Mouse (Mus musculus): ENCODE measurements at regions not wholly inside any gene's neighbourhood (a gene's known extent, or its start where the extent isn't known, plus 50 kb on each side); places are given as distances from the start of the nearest gene placed in this dataset.

DNA sequence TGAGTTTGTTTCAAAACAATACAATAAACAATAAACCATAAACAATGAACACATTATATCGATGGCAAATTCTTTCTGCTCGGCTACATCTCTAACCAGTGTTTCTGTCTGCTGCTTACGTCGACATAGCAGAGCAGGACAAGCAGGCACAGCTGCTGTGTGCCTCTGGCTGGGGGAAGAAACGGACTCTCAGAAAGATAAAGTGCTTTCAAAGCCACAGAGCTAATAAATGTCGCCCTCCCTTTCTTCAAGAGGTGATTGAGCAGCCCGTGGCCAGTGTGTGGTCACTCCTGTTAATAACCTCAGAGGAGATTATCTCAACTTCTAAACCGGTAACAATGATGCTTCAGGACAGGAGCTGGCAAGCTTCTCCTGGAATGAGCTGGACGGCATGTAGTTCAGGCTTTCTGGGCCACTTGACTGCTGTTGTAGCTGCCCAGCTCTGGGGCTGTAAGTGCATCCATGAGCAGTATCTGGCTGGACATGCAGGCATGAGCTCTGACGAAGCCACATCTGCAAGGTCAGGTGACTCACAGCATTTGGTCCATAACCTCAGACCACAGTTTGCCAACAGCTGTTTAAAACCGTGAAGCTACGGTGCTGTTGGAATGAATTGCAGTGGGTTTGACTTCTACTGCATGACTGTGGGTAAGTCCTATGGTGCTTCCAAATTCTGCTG, 55.6 kb downstream of the Evx1 start:
- Histone ChIP-seq H3K27ac (no peak overlapping the region), H3K27me3 (no peaks in the 10 kb centered on the region), H3K36me3 (replicated peaks) (no peaks in the 10 kb centered on the region), H3K9ac (no peak overlapping the region), H3K4me1 (peaks cover 26% of the 10 kb centered on the region), H3K9me3 (no peaks in the 10 kb centered on the region), H3K4me3 (replicated peaks) (no peak overlapping the region), H3K4me2 (no peak overlapping the region)
- ATAC-seq (ENCODE audit: low FRiP score), result no peak
- WGBS, result 40% methylated on average over 12 of the region's 12 CpGs

DNA sequence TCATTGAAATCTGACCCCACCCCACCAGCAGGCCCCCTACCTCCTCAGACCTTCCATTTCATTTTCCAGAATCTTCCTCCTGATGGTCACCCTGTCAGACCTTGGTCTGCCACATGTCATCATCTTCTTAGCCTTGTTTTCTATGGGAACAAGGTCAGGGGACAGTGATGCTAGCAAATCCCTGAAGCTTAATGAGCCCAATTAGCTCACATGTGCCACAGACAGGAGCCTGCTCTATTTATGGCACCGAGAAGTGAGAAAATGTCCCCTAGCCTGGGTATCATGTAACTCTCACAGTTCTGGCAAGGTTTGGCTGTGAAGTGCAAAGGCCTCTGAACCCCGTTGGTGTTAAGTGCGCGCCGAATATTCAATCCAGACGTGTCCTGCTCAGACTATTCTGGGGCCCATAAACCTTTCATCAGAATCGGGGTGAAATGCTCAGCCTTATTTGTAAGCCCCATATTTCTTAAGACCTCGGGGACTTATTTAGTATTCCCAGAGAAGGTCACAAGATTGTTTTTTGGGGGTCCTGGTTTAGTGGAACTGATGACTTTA, 57.6 kb downstream of the Evx1 start:
- H3K4me1 ChIP-seq, result peaks cover 21% of the 10 kb centered on the region
- no peaks in the 10 kb centered on the region for H3K36me3 ChIP-seq (replicated peaks)
- no peak overlapping the region for H3K4me3 ChIP-seq (replicated peaks)
- no peak overlapping the region for H3K9ac ChIP-seq
- no peaks in the 10 kb centered on the region for H3K9me3 ChIP-seq
- ATAC-seq (ENCODE audit: low FRiP score), result no peak
- WGBS, result 80% methylated on average over 8 of the region's 8 CpGs
- no peaks in the 10 kb centered on the region for H3K27me3 ChIP-seq
- H3K4me2 ChIP-seq, result no peak overlapping the region
- no peak overlapping the region for H3K27ac ChIP-seq

DNA sequence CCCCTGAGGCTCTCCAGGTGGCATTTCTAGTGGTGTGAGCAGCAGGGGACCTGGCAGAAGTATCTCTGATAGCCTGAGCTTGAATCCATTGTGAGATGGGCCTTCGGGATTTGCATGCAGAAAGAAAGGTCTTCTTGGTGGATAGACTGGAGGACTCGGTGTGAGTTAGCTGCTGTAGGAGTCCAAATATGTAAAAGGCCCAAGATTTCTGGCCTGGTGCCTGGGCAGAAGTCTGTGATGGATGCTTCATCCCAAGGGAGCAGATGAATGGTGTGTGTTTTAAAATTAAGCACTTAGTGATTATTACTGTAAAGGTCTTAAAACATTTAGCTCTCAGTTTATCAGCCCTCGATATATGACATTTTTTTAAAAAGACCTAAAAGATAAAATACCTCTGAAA, 65.8 kb downstream of the Evx1 start:
- Histone ChIP-seq H3K27ac (no peak overlapping the region), H3K9ac (no peak overlapping the region), H3K4me1 (no peaks in the 10 kb centered on the region), H3K4me2 (no peak overlapping the region), H3K9me3 (peaks cover 5% of the 10 kb centered on the region; the same call in 1 of the 2 replicates), H3K4me3 (replicated peaks) (no peak overlapping the region), H3K36me3 (replicated peaks) (no peaks in the 10 kb centered on the region), H3K27me3 (no peaks in the 10 kb centered on the region)
- WGBS, result 83% methylated on average over 3 of the region's 3 CpGs
- ATAC-seq (ENCODE audit: low FRiP score), result no peak

DNA sequence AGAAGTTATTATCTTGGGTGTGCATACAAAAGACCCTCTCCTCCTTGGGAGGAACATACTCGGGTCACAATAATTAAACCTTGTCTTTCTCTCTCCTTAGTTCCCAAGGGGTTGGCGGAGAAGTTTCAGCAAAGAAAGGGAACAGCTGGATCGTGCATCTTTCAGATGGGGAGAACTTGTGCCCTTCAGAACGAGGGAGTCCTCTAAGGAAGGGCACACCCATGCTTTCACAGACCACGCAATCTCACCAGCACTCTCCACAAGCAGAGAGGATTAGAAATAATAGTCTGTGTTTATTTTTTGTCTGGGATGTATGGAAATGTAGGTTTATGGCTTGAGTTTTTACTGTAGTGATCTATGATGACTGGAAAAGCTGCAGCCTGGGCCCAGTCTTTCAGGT, 66.3 kb downstream of the Evx1 start:
- no peaks in the 10 kb centered on the region for H3K36me3 ChIP-seq (replicated peaks)
- H3K9ac ChIP-seq, result no peak overlapping the region
- 66% methylated on average over 5 of the region's 5 CpGs for WGBS
- H3K4me3 ChIP-seq (replicated peaks), result no peak overlapping the region
- H3K4me1 ChIP-seq, result no peaks in the 10 kb centered on the region
- H3K4me2 ChIP-seq, result no peak overlapping the region
- no peak for ATAC-seq (ENCODE audit: low FRiP score)
- H3K27ac ChIP-seq, result no peak overlapping the region
- H3K9me3 ChIP-seq, result peaks cover 5% of the 10 kb centered on the region; the same call in 1 of the 2 replicates
- no peaks in the 10 kb centered on the region for H3K27me3 ChIP-seq

DNA sequence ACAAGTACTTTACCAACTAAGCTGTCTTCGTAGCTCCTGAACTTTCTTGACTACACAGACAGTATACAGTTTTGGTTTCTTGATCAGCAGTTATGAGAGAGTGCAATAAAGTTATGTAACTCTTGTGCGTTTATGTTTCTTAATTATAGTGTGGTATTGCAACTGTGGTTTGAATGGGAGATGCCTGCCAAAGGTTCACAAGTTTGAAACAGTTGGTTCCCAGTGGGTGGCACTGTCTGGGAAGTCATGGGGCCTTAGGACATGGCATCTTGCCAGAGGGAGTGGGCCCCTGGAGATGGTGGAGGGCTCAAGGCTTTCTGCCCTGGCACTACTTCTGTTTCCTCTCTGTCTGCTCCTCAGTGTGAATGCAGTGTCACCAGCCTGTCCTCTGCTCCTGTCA, 71.7 kb downstream of the Evx1 start:
- Histone ChIP-seq H3K27ac (no peak overlapping the region), H3K4me2 (no peak overlapping the region), H3K9me3 (peaks cover 5% of the 10 kb centered on the region; the same call in 1 of the 2 replicates), H3K4me3 (replicated peaks) (no peak overlapping the region), H3K9ac (no peak overlapping the region), H3K27me3 (no peaks in the 10 kb centered on the region), H3K36me3 (replicated peaks) (no peaks in the 10 kb centered on the region), H3K4me1 (no peaks in the 10 kb centered on the region)
- WGBS, result 95% methylated on average over 2 of the region's 2 CpGs
- no peak for ATAC-seq (ENCODE audit: low FRiP score)

DNA sequence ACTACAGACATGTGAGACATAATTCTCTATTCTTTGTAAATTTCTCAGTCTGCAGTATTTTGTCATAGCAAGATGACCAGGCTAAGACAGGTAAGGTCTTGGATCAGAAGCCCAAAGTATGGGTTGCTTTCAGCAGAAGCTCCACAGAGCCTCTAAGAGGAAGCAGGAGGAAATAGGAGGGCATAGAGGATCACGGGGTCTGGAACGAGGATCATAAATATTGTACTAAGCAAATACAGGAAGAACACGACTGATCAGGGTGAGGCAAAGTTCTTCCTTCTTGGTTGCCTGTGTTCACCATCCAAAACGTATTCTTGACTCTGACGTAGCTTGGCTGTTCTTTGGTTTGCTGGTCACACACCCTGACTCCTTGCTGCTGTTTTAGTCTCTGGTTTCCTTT, 88.1 kb downstream of the Evx1 start:
- WGBS, result 86% methylated on average over 5 of the region's 5 CpGs
- no peaks in the 10 kb centered on the region for H3K4me1 ChIP-seq
- no peak overlapping the region for H3K27ac ChIP-seq
- H3K4me2 ChIP-seq, result no peak overlapping the region
- no peaks in the 10 kb centered on the region for H3K9me3 ChIP-seq
- H3K36me3 ChIP-seq (replicated peaks), result no peaks in the 10 kb centered on the region
- no peak overlapping the region for H3K9ac ChIP-seq
- no peaks in the 10 kb centered on the region for H3K27me3 ChIP-seq
- no peak for ATAC-seq (ENCODE audit: low FRiP score)
- no peak overlapping the region for H3K4me3 ChIP-seq (replicated peaks)

DNA sequence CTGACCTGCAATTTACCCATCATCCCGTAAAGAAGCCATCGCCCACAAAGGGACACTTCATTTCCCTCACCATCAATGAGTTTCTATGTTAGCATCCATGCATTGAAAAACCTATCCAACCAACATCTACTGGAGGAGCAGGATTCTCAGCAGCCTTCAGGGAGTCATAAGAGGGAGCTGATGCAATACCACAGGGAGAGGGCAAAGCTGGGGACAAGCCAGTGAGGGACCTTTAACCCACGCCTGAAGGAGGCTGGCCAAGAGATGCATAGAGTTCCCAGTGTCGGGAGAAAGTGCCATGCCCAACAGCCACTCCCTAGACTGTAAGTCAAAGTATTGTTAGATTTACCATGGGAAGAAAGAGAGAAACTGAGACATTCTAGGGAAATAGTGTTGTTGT, 96.7 kb downstream of the Evx1 start:
- Histone ChIP-seq H3K4me2 (no peak overlapping the region), H3K27ac (no peak overlapping the region), H3K4me3 (replicated peaks) (no peak overlapping the region), H3K27me3 (no peaks in the 10 kb centered on the region), H3K36me3 (replicated peaks) (no peaks in the 10 kb centered on the region), H3K9ac (no peak overlapping the region), H3K4me1 (no peaks in the 10 kb centered on the region), H3K9me3 (no peaks in the 10 kb centered on the region)
- ATAC-seq (ENCODE audit: low FRiP score), result no peak
- WGBS, result 89% methylated on average over 4 of the region's 4 CpGs

DNA sequence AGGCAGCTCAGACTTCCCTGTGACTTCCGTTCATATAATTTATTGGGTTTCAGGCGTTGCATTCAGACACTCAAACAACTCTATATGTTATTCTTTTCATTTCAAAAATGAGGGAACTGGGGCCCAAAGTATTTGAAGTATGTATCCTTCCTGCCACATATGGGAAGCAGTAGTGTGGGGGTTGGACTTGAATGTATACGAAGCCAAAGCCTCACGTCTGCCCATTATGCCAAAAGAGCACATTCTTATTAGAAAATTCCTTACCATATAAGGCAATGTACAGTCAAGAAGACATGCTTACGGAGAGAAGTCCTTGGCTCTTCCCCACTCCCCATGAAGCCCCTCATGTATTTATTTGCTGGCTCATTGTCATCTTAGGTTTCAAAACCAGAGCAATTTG, 97.4 kb downstream of the Evx1 start:
- Histone ChIP-seq H3K9ac (no peak overlapping the region), H3K4me2 (no peak overlapping the region), H3K4me1 (no peaks in the 10 kb centered on the region), H3K36me3 (replicated peaks) (no peaks in the 10 kb centered on the region), H3K27ac (no peak overlapping the region), H3K4me3 (replicated peaks) (no peak overlapping the region), H3K27me3 (no peaks in the 10 kb centered on the region), H3K9me3 (no peaks in the 10 kb centered on the region)
- 89% methylated on average over 5 of the region's 5 CpGs for WGBS
- no peak for ATAC-seq (ENCODE audit: low FRiP score)

DNA sequence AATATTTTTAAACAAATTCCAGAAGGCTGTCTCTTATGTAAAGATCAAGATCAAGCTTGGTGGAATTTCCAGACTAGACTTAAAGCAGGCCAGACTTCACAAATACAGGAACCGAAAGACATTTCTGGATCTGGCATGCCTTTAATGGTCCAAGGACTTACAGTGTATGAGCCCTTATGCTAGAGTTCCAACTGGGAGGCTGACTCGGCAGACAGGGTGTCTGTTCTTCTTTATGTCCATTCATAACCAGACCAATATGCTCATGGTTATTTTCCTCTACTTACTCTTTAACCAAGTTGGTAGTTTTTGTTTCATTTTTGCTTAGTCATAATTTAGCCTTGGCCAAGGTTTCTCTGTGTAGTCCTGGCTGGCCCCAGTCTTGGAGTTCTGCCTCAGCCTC, 98.0 kb downstream of the Evx1 start:
- H3K36me3 ChIP-seq (replicated peaks), result no peaks in the 10 kb centered on the region
- no peaks in the 10 kb centered on the region for H3K9me3 ChIP-seq
- no peak overlapping the region for H3K27ac ChIP-seq
- H3K4me2 ChIP-seq, result no peak overlapping the region
- H3K9ac ChIP-seq, result no peak overlapping the region
- no peaks in the 10 kb centered on the region for H3K27me3 ChIP-seq
- 0 out of 2 replicates have a peak, but pooled peaks cover 1% of the 10 kb centered on the region for H3K4me1 ChIP-seq
- no peak for ATAC-seq (ENCODE audit: low FRiP score)
- H3K4me3 ChIP-seq (replicated peaks), result no peak overlapping the region
- WGBS, result 93% methylated on average over 2 of the region's 2 CpGs

DNA sequence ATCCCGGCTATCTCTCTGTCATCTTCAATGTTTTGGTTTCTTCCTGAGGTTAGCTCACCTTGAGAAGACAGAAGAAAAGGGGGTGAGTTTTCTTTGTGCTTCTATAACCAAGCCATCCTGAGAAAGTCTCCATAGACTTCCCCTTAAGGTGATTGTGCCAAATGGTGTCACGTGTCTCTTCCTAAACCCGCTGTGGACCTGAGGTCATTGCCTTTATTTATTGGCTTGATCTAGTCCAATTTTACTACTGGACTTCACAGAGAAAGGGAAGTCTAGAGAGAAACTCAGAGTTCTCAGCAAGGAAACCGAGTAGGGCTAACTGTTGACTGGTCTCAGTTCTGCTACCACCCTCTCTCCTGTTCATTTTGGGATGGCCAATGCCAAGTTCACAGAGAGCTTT, 100.3 kb downstream of the Evx1 start:
- H3K9me3 ChIP-seq, result no peaks in the 10 kb centered on the region

DNA sequence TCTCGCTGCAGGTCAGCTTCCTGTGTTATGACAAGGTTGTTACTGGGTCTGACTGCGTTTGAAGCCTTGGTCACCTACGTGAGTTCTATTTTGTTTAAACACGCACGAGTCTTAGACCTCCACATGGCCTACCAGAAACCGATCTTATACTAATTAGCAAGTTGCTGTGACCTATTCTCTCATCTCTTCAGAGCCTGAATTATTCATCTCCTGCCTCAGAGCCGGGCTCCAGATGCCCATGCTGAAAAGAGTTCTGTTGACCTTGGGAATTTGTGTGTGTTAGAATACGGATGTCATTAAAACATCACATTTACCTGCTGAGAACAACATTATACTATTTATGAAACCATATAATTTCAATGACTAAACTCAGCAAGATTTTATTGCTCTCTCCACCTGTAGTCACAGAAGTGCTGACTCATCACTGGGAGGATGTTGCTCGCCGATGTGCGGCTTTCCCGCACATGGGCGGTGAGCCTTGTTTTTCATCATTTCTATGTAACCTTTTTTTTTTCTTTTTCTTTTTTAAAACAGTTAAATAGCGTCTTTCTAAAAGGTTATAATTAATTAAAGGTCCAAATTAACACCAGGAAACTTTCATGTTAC, 102.1 kb downstream of the Evx1 start:
- no peak for ATAC-seq (ENCODE audit: low FRiP score)
- Histone ChIP-seq H3K4me3 (replicated peaks) (no peak overlapping the region), H3K9me3 (no peaks in the 10 kb centered on the region), H3K4me2 (no peak overlapping the region), H3K27me3 (no peaks in the 10 kb centered on the region), H3K4me1 (peaks cover 9% of the 10 kb centered on the region; the same call in 1 of the 2 replicates), H3K36me3 (replicated peaks) (no peaks in the 10 kb centered on the region), H3K27ac (no peak overlapping the region), H3K9ac (no peak overlapping the region)
- WGBS, result 83% methylated on average over 14 of the region's 14 CpGs

More for the DNA sequence above, 100.3 kb downstream of the Evx1 start:
- Histone ChIP-seq H3K27me3 (no peaks in the 10 kb centered on the region), H3K27ac (no peak overlapping the region), H3K9ac (no peak overlapping the region), H3K4me1 (peaks cover 9% of the 10 kb centered on the region; the same call in 1 of the 2 replicates), H3K4me3 (replicated peaks) (no peak overlapping the region), H3K4me2 (no peak overlapping the region), H3K36me3 (replicated peaks) (no peaks in the 10 kb centered on the region)
- ATAC-seq (ENCODE audit: low FRiP score), result no peak
- 93% methylated on average over 4 of the region's 4 CpGs for WGBS

DNA sequence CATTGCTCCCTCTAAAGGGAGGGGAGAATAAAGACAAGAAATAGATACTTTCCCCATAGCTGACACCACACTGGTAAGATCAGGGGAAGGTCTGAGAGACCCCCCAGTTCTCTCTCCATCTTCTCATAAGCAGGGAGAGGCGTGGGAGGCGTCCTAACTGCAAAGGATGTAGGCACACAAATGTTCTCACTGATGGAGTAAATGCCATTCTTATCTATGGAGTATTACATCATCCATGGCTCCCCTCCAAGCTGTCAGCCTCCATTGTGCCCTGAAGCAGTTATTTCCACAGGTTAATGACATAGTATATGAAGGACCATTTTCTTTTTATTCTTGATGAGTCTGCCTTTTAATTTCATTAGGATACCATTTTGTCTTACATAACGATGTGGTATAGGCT, 103.2 kb downstream of the Evx1 start:
- Histone ChIP-seq H3K27me3 (no peaks in the 10 kb centered on the region), H3K4me2 (no peak overlapping the region), H3K9me3 (no peaks in the 10 kb centered on the region), H3K36me3 (replicated peaks) (no peaks in the 10 kb centered on the region), H3K9ac (no peak overlapping the region), H3K4me3 (replicated peaks) (no peak overlapping the region), H3K4me1 (peaks cover 9% of the 10 kb centered on the region; the same call in 1 of the 2 replicates), H3K27ac (no peak overlapping the region)
- 51% methylated on average over 3 of the region's 3 CpGs for WGBS
- ATAC-seq (ENCODE audit: low FRiP score), result no peak

Measured in forebrain, embryonic 12.5 days (tissue).